Mouse (Mus musculus) Muller cell, postnatal 12 days (primary cell): ENCODE results near the gene Pdgfd.

ENCODE experiments used
- DNase-seq: peaks from one replicate; pipeline ENCODE4 v3.0.0-alpha.2; 2015; ENCODE audit errors: inconsistent ontology term

Pdgfd gene

DNA sequence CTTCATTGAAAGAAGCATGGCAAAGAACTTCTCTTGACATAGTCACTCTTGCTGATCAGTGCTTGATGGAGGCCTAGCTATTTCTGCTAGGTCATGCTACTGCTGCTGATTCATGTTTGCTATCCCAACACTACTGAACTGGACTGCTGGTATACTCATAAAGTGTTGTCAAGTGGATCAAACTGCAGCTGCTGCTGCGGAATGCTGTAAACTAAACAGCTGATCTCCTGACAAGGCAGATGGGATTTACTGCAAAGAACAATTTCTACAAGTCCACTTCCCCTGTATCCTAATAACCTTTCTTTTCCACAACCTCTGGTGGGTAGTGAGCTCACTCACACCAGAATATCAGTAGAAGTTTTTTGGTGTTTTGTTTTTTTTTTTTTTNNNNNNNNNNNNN lies 148.7 kb downstream of the Pdgfd start:
- no peak for DNase-seq

DNA sequence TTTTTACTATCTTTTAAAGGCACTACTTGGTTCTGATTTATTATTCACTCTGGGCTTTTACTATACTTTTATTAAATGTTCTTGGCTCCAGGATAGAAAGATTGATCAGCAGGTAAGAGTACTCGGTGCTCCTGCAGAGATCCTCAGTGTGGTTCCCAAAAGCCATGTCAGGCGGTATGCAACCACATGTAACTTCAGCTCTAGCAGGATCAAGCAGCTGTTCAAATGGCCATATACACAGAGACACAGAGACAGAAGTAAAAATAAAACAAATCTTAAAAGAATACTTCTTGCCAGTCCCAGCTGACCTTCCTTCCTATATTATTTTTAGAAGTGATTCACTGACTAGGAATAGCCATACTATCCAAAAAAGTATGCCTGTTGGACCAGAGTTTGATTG lies 157.0 kb downstream of the Pdgfd start:
- DNase-seq, result no peak

GRCm38 (mm10) chr9:6333499-6333898 lies 165.1 kb downstream of the Pdgfd start:
- DNase-seq, result no peak

DNA sequence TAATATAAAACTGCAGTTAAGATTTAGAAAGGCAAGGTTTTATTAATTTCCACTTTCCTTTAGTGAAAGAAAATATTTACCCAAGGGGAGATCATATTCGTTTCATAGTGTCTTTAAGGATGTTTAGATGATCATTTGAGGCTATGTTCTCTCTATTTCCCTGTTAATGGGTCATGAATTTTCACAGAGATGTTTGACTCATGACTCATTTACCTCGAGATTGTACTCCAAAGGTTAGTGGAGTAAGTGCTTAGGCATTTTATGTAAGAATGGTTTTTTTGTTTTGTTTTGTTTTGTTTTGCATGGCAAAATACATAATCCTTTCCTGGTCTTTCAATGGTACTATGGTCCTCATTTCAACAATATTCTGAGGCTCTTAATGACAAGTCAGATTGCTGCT lies 167.9 kb downstream of the Pdgfd start:
- DNase-seq, result peak; percentile 33

DNA sequence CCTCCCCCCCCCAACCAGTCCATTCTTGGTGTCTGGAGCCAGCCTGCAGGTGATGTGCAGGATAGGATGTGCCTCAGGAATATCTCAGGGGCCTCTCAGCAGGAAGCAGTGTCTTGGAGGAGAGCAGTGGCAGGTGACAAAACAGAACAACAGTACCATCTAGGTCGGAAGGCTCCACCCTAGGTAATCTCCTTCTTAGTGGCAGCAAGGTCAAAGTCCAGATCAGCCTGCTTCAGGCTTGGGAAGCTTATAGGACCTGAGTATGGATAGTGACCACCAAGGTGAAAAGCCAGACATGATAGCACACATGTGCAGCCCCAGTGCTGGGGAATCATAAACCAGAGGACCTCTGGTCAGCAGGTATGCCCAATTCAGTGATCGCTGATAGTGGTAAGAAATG lies 169.5 kb downstream of the Pdgfd start:
- DNase-seq, result no peak

DNA sequence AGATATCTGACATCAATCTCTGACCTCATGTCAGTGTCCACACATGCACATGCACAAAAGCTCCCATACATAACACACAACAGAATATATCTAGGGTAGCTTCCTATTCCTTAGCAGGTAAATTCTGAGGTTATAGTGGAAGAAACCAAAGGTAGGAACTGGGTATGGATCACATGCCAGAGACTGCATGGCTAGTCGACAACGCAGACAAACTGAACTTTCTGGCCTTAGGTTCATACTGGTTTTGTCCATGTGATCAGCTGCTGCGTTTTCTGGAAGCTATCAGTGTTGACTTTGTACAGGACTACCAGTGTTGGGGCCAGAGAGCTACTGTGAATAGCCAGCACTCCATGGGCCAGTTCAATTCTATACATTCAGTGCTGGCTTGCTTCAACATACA lies 170.0 kb downstream of the Pdgfd start:
- no peak for DNase-seq

DNA sequence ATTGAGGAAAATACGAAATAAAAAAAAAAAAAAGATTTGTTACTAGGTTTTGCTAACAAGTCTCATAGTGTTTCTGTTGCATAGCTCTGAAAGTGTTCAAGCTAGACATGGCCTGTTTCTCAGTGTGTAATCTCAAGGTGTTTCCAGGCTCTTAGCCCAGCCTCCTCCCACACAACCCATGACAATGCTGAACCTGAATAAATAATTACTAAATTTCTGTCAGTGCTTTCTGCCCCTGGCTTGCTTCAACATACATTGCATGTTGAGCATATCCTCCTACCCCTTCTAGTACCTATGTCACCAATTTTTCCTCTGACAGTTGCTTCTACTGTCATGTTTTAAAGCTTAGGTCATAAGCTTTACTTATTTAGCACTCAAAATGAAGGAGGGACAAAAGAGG lies 171.0 kb downstream of the Pdgfd start:
- DNase-seq, result no peak

DNA sequence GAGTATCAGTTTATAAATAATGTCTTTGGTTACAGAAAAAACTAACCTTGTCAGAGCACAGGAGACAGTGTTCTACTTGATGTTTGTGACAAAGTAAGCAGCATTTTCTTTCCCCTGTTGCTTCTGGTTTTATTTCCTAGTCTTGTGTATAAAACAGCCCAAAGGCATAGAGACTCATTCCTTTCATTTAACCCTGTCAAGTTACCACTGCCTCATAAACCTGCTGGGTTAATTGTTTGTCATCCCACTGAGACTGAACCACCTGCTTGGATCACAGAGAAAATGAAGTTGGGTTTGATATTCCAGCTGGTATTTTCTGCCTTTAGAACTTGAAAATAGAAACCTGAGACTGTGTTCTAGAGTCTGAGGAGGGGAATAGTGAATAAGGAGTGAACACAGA lies 172.4 kb downstream of the Pdgfd start:
- DNase-seq, result no peak

DNA sequence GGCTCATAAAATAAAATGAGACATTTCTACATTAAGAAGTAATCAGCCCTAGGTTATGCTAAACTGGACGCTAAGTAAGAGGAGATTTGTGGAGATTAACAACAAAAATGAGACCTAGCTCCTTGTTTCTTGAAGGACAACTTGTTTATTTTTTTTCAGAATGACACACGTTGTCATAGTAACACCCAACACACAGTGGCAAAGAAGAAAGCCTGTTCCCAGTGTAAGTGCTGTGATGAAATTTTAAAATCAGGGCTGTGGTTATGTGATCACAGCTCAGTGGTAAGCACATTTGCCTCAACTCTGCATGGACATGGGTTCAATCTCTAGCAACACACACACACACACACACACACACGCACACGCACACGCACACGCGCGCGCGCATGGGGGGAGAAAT lies 174.5 kb downstream of the Pdgfd start:
- DNase-seq, result no peak

GRCm38 (mm10) chr9:6344514-6344913 lies 176.1 kb downstream of the Pdgfd start:
- no peak for DNase-seq

- DNase-seq, result no peak
Measured at GRCm38 (mm10) chr9:6344924-6345323, 176.5 kb downstream of the Pdgfd start.

DNA sequence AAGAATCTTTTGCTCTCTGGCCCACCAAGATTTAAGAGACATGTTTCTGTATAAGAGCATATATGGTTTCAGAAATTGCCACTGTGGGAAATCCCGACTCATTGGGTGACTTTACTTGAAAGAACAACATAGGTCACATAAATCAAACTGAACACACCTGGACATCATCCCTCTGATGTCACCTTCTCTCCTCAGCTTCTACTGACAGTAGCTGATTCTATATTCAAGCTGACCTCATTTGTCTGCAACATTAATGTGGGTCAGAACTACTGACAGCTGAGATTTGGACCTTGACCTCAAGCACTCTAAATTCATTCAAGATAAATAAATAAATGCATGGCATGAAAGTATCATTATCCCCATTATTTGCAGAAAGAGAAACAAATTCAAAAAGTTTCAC lies 177.0 kb downstream of the Pdgfd start:
- DNase-seq, result no peak

- no peak for DNase-seq
Measured at GRCm38 (mm10) chr9:6353257-6353960, 185.0 kb downstream of the Pdgfd start.

DNA sequence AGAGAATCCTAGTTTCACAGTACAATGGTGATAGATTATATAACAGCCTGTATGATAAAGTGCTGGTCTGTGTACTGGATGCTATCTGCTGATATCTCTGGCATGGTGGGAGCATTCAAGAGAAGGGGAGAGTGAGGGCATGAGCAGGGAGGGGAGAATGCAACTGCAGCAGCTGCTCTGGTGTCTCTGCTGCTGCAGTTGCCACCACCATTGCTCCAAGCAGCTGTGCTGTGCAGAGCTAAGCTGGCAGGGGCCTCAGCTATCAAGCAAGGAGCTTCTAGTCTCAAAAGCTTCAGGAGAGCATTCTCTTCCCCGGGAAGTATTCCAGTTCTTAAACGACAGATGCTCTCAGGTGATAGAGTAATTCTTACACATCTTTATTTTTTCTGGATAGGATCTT lies 192.4 kb downstream of the Pdgfd start:
- DNase-seq, result no peak

DNA sequence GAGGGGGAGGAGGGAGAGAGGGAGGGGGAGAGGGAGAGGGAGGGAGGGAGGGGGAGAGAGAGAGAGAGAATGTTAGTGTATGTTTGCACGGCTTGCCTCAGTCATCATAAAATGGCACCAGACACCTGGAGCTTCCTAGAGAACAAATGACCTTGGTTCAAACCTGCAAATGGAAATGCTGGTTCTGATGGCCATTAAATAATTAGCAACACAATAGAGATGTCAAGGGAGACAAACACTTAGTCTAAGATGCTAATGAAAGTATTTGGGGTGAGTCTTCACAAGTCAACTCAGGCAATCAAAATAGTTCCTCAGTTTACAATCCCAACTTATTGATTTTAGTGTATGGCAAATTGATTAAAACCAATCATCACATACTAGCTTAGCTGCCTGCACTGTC lies 198.2 kb downstream of the Pdgfd start:
- no peak for DNase-seq

DNA sequence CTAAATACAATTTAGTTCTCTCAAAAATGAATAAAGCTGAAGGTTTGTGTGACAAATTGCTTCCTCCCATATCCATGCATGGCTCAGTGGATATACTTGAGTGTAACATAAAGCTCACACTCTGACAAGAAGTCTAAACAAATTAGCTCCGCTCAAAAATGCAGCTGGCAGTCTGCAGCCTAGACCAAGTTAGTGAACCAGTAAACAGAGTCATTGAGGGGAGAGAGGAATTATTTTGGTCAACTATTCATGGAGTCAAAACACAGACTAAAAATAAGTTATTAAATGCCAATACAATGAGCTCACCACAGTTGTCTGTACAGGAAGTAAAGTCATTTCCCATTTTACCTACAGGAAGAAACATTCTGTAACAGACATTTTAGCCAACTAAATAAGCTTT lies 233.4 kb downstream of the Pdgfd start:
- DNase-seq, result peak; percentile 68

- no peak for DNase-seq
Measured at GRCm38 (mm10) chr9:6406535-6406934, 238.2 kb downstream of the Pdgfd start.

DNA sequence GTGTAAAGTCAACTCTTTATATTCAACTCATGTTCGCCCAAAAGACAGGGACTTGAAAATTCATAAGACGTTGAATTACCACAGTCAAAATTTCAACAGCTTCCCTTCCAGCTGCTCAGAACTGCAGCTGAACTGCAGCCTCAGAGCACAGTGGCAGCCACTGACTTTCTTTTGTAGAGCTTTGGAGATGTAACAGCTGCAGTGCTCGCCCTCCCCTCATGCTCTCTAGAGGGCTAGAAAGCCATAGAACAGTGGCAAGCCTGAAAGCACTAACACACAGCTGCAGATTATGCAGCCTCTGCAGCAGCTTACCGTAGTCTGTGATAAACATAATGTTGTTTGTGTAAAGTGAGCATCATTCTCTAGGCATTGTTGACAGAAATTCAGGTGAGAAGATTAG lies 239.6 kb downstream of the Pdgfd start:
- DNase-seq, result no peak

DNA sequence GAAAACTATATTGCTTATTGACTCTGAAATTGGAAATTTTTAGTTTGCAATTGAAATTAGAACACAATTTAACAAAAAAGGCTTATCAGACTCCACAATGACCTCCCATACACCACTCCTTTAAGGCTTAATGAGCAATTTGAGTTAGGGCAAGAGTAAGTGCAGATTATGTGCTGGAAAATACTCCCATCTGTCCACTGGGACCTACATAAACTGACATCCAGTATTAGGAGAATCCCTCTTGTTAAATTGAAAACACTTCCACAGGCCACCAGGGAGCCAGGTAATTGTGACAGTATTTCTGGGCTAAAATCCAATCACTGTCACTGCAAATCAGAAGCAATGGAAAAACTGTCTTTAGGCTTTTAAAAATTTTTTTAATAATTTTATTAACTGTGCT lies 256.2 kb downstream of the Pdgfd start:
- DNase-seq, result no peak
